Mouse (Mus musculus) spleen, adult 2 months (tissue): ENCODE measurements around the gene Zfp276.
"Not testable (repeated sequence)": the region's sequence is repeated elsewhere in the genome, so short reads cannot be mapped to it uniquely, and the experiment has no call there.

Experiments used
- CTCF ChIP-seq: fragments of 200-500 bp; IDR thresholded peaks from 2 replicates; pipeline ENCODE4 v1.5.1; 2011; ENCODE audit warnings: mild to moderate bottlenecking, inconsistent platforms; ENCODE audit not compliant: insufficient read depth, insufficient read length, insufficient replicate concordance; ENCODE audit errors: extremely low read depth
- POLR2A ChIP-seq: fragments of 200-500 bp; IDR thresholded peaks from 2 replicates; pipeline ENCODE4 v1.6.1; 2011; ENCODE audit warnings: low read depth, low read length, inconsistent platforms

DNA sequence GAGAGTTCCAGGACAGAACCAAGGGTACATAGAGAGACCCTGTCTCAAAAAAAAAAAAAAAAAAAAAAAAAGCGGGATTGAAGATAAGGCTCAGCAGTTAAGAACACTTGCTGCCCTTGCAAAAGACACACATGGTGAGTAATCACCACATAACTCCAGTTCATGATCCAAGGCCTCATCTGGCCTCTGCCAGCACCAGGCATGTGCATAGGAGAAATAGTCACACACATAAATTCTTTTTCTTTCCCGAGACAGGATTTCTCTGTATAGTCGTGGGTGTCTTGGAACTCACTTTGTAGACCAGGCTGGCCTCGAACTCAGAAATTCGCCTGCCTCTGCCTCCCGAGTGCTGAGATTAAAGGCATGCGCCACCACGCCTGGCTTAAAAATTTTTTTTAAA, 3.6 kb downstream of the Zfp276 start:
- not testable (repeated sequence) for TF ChIP-seq CTCF, POLR2A
